Mouse (Mus musculus) hindbrain, embryonic 13.5 days (tissue): ENCODE data around the gene Strada. TPM values are rescaled to one million over a fixed set of nuclear protein-coding genes. Genes with fewer than 3 reads are reported as not detected.
"Not testable (repeated sequence)": the region's sequence is repeated elsewhere in the genome, so short reads cannot be mapped to it uniquely, and the experiment has no call there.

ENCODE experiments used
- ATAC-seq: fragments of 200-750 bp; cut with Nextera tagmentation; 2 replicates; pipeline ENCODE4 v1.8.0; 2017; ENCODE audit warnings: moderate TSS enrichment; ENCODE audit not compliant: low FRiP score
- H3K27ac ChIP-seq: fragments of 300-500 bp; sonication (generic); 2 replicates; pipeline ENCODE4 v1.5.1; 2015; ENCODE audit warnings: inconsistent platforms, mild to moderate bottlenecking, moderate library complexity
- H3K27me3 ChIP-seq: fragments of 300-500 bp; sonication (generic); 2 replicates; pipeline ENCODE4 v1.6.1; 2015; ENCODE audit warnings: mild to moderate bottlenecking, inconsistent platforms
- H3K36me3 ChIP-seq: fragments of 300-500 bp; sonication (generic); 2 replicates; pipeline ENCODE4 v1.6.1; 2015; ENCODE audit warnings: mild to moderate bottlenecking, inconsistent platforms
- H3K4me1 ChIP-seq: fragments of 300-500 bp; sonication (generic); replicated peaks from 2 replicates; pipeline ENCODE4 v1.6.1; 2015; ENCODE audit warnings: inconsistent platforms
- H3K4me2 ChIP-seq: fragments of 300-500 bp; sonication (generic); 2 replicates; pipeline ENCODE4 v1.6.1; 2015; ENCODE audit warnings: inconsistent platforms, mild to moderate bottlenecking, moderate library complexity
- H3K4me3 ChIP-seq: fragments of 300-500 bp; sonication (generic); 2 replicates; pipeline ENCODE4 v1.5.1; 2015; ENCODE audit warnings: mild to moderate bottlenecking, inconsistent platforms
- H3K9ac ChIP-seq: fragments of 300-500 bp; sonication (generic); 2 replicates; pipeline ENCODE4 v1.6.1; 2015; ENCODE audit warnings: mild to moderate bottlenecking, inconsistent platforms
- H3K9me3 ChIP-seq: fragments of 300-500 bp; sonication (generic); 2 replicates; pipeline ENCODE4 v1.6.1; 2016; ENCODE audit warnings: inconsistent platforms
- WGBS: fragments of 180-500 bp; shearing (Covaris S2); methylation state at CpG from one replicate; pipeline ENCODE4 v1.1.7; 2015; 5-methylcytosine and 5-hydroxymethylcytosine counted together
- polyA plus RNA-seq: library from polyadenylated mRNA; unstranded; fragments of >200 nt; fragmentation: Nextera tagmentation; extraction: Ambion mirVana; gene quantifications from 2 replicates; pipeline ENCODE4 v1.2.1, GENCODE M21; 2015

The Strada gene
- 31.2 and 34.2 TPM in 2 replicates for polyA plus RNA-seq

DNA sequence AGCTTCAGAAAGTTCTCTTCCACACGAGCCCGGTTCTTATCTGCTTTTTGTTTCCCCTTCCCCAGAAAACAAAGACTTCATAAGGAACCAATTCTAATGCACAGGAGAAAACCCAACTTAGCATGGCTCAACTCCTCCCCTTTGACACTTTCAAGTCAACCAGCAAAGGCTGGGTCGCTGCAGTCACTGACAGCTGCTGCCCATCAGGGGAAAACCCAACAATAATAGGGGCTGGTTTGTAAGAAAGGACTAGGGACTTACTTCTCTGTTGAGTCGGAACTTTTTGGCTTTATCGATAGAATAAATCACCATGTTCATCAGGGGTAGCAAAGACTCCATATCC lies at the start of gene Strada:
Strada (minus strand) TSS at position 46 of the 343 bp plus-strand sequence.
- Histone ChIP-seq H3K9ac (no peak within 1 kb of the TSS), H3K4me2 (no peak within 1 kb of the TSS), H3K27me3 (no peaks in the 10 kb centered on the region), H3K4me1 (no peaks in the 10 kb centered on the region), H3K9me3 (no peaks in the 10 kb centered on the region), H3K4me3 (no peak within 1 kb of the TSS), H3K36me3 (peaks cover 88% of the 10 kb centered on the region), H3K27ac (no peak within 1 kb of the TSS)
- WGBS, result 82% methylated on average over 5 of the region's 5 CpGs
- ATAC-seq, result no peak

DNA sequence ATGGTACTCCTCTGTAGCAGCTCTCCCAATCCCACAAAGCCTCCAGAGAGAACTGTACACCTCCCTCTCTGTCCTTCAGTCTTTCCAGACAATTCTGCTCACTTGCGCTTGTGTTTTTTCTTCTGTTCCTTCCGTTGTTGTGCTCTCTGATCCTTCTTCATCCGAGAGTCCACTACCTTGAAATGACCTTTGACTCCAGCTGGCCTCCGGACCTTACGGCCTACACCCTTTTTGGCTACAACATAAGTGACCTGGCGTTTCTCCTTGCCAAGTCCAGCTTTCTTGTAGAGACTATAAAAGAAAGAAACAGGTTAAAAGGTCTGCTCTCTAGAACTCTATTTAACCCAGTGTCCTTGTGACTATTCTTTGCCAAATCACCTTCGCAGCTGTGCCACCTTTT lies 47.4 kb upstream of the Strada start:
- WGBS, result 90% methylated on average over 7 of the region's 7 CpGs
- Histone ChIP-seq H3K4me2 (no peak overlapping the region), H3K27me3 (no peaks in the 10 kb centered on the region), H3K9me3 (no peaks in the 10 kb centered on the region), H3K4me1 (no peaks in the 10 kb centered on the region), H3K36me3 (peaks cover 97% of the 10 kb centered on the region), H3K4me3 (no peak overlapping the region), H3K9ac (no peak overlapping the region), H3K27ac (no peak overlapping the region)
- no peak for ATAC-seq

DNA sequence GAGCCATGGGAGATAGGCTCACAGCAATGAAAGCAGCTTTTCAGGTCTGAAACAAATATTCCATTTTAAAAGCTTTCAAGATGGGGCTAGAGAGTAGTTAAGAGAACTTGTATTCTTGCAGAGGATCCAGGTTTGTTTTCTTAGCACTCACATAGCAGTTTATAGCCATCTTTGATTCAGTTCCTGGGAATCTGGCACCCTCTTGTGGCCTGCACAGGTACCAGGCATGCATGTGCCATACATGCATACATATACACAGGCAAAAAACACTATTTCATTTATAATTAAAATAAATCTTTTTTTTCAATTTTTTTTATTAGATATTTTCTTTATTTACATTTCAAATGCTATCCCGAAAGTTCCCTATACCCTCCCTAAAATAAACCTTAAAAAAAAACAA lies 44.9 kb upstream of the Strada start:
- H3K4me1 ChIP-seq, result no peaks in the 10 kb centered on the region
- H3K4me3 ChIP-seq, result no peak overlapping the region
- ATAC-seq, result no peak
- peaks cover 99% of the 10 kb centered on the region for H3K36me3 ChIP-seq
- no peaks in the 10 kb centered on the region for H3K9me3 ChIP-seq
- H3K9ac ChIP-seq, result no peak overlapping the region
- 96% methylated on average over 1 of the region's 1 CpGs for WGBS
- H3K27me3 ChIP-seq, result no peaks in the 10 kb centered on the region
- no peak overlapping the region for H3K4me2 ChIP-seq
- H3K27ac ChIP-seq, result no peak overlapping the region

DNA sequence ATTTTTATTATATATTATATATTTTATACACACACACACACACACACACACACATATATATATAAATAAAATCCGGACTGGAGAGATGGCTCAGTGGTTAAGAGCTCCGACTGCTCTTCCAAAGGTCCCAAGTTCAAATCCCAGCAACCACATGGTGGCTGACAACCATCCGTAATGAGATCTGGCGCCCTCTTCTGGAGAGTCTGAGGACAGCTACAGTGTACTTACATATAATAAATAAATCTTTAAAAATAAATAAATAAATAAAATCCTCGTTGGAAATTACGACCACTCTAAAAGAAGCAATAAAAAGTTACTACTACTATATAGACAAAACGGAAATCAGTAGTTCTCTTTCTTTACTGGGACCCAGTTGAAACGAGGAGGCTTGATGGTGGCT lies 32.0 kb upstream of the Strada start:
- not testable (repeated sequence) for H3K4me2 ChIP-seq

DNA sequence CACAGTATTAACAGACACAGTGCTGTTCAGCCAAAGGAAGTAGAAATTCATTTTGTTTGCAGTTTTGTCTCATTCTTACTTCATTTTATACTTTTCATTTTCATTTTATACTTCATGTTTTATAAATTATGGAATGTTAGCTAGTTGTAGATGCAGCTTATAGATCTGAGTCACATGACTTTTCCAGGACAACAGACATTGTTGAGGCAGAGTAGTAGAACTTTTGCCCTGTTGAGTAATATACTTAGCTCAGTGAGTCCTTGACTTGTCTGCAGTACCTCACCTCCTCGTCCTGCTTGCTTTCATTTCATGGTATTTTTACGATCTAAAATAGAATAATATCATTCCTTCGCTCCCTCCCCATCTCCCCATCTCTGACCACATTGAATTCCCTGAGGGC lies 18.6 kb upstream of the Strada start:
- Histone ChIP-seq H3K4me3 (no peak overlapping the region), H3K36me3 (peaks cover 19% of the 10 kb centered on the region), H3K4me2 (no peak overlapping the region), H3K9ac (no peak overlapping the region), H3K9me3 (no peaks in the 10 kb centered on the region), H3K27ac (no peak overlapping the region), H3K27me3 (no peaks in the 10 kb centered on the region), H3K4me1 (peaks cover 37% of the 10 kb centered on the region)
- WGBS, result 94% methylated on average over 3 of the region's 3 CpGs
- ATAC-seq, result no peak

More for the DNA sequence above, 32.0 kb upstream of the Strada start:
- not testable (repeated sequence) for H3K9me3 ChIP-seq, H3K27ac ChIP-seq, H3K27me3 ChIP-seq, H3K9ac ChIP-seq, H3K4me3 ChIP-seq, H3K4me1 ChIP-seq, ATAC-seq
- peaks cover 71% of the 10 kb centered on the region for H3K36me3 ChIP-seq
- 81% methylated on average over 8 of the region's 8 CpGs for WGBS

DNA sequence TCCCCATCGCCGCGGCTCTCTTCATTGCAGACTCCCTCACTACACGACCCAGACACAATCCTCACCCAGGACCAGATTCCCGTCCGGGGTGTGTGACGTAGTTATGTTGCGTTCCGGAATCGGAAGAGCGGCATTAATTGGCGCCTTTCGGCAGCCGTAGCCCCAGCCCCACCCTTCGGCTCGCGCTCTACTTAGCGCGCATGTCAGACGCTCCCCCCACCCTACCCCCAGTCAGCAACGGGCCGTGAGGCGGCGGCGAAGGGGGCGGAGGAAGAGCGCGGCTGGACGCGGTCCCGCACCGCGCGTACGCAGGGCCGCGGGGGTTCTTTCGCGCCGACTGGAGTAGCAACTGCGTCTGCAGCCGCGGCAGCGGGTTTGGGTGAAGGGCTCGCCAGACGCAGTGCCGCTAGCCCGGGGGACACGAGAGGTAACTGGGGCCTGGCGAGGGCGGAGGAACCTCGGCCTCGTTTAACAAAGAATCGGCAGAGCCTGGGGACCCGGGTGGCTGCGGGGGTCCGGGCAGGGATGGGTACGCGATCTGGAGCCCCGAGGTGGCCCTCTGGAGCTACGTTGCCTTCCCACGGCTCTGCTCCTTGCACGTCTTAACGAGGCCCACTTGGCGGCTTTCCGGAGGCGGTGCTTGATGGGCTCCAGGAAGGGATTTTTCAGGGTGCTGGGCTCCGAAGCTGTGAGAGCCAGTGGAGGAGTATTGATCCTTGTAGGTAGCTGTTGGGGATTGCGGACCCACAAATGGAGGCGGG lies 14.9 kb upstream of the Strada start, which contains the start of gene Ddx42:
Ddx42 (plus strand) TSS at position 197 of the 761 bp plus-strand sequence.
- peak within 1 kb of the TSS; percentile 94 for H3K27ac ChIP-seq
- peak; percentile 97 for ATAC-seq
- H3K9ac ChIP-seq, result peak within 1 kb of the TSS; percentile 97
- under 1% methylated on average over 69 of the region's 70 CpGs for WGBS
- H3K4me1 ChIP-seq, result peaks cover 47% of the 10 kb centered on the region
- H3K9me3 ChIP-seq, result no peaks in the 10 kb centered on the region
- peaks cover 13% of the 10 kb centered on the region for H3K36me3 ChIP-seq
- peak within 1 kb of the TSS; percentile 96 for H3K4me3 ChIP-seq
- no peaks in the 10 kb centered on the region for H3K27me3 ChIP-seq
- peak within 1 kb of the TSS; percentile 72 for H3K4me2 ChIP-seq

DNA sequence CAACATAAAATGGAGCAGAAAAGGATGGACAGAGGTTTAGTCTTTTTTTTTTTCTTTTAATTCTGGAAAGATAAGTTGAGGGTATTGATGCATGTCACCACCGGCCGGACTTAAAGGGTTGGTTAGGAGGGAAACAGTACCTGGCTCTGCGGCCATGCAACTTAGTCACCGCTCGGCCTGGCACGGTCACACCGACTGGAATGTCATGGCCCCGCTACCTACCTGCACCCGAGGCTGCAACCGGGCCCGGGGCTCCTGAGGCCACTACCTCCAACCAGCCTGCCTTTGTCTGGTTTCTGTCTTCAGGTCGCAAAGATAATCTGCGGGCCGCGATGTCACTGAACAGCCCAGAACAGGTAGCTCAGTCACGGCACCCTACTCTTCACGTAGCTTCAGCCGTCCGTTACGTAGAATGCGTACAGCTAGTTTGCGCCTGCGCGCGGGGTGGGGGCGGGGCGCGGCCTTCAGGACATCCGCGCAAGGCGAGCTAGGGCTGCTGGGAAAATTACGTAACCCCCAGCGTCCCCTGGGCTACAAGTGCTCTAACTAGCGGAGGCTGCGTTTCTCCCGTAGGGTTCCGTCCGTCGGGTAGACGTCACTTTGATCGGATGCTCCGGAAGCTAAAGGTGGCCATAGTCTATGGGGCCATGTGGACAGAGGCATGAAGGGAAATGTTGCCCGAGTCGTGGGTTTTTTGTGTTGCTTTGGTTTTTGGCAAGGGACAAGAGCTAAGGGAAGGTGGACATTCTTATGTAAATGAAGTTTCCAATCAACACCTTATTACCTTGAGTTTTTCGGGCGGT lies 14.2 kb upstream of the Strada start, which contains the start of gene Ccdc47:
Ccdc47 (minus strand) TSS at position 418 of the 803 bp plus-strand sequence.
- Histone ChIP-seq H3K27ac (peak within 1 kb of the TSS; percentile 94), H3K4me2 (peak within 1 kb of the TSS; percentile 72), H3K36me3 (peaks cover 20% of the 10 kb centered on the region), H3K4me3 (peak within 1 kb of the TSS; percentile 96), H3K4me1 (peaks cover 46% of the 10 kb centered on the region), H3K9me3 (no peaks in the 10 kb centered on the region), H3K27me3 (no peaks in the 10 kb centered on the region), H3K9ac (peak within 1 kb of the TSS; percentile 97)
- under 1% methylated on average over 46 of the region's 46 CpGs for WGBS
- ATAC-seq, result peak; percentile 99

DNA sequence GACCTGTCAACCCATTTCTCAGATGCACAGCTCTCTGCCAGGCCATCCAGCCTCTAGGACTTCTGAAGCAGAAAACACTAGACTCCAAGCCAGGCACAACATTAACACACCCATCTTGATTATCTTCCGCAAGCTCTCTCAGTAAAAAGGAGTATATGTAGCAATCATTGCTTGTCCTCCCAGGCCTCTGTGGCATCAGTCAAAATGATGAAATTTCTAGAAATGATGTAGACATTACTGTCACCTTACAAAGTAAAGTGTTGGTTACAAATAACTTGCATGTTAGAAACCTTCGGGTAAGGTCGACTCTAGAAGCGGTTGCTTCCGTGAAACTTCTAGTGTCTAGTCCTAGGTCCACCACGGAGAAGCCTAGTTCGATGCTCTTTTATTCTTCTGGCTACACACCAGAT lies 13.5 kb upstream of the Strada start:
- H3K9ac ChIP-seq, result peak overlapping the region; percentile 97
- H3K27me3 ChIP-seq, result no peaks in the 10 kb centered on the region
- 31% methylated on average over 7 of the region's 7 CpGs for WGBS
- no peaks in the 10 kb centered on the region for H3K9me3 ChIP-seq
- ATAC-seq, result no peak
- H3K4me3 ChIP-seq, result peak overlapping the region; percentile 96
- H3K27ac ChIP-seq, result peak overlapping the region; percentile 94; the same call in 1 of the 2 replicates
- peaks cover 26% of the 10 kb centered on the region for H3K36me3 ChIP-seq
- H3K4me1 ChIP-seq, result peaks cover 41% of the 10 kb centered on the region
- peak overlapping the region; percentile 68 for H3K4me2 ChIP-seq

DNA sequence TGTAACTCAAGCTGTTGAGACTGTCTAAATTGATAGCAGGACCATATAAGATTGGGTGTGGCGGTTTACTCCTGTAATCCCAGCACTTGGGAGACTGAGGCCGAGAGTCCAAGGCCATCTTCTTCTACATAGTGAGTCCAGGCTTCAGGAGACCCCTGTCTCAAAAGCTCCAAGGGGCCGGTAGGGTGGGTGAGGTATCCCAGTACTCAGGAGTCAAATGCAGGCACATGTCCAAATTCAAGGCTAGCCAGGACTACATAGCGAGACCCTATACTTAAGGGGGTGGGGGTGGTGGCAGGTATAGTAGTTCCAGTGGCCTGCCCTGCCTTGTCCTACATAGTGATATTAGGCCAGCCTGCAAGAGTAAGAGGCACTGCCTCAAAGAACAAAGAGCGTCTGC lies 12.9 kb upstream of the Strada start:
- 92% methylated on average over 5 of the region's 5 CpGs for WGBS
- Histone ChIP-seq H3K4me1 (peaks cover 35% of the 10 kb centered on the region), H3K9ac (peak overlapping the region; percentile 97; the same call in 1 of the 2 replicates), H3K4me2 (peak overlapping the region; percentile 68), H3K9me3 (no peaks in the 10 kb centered on the region), H3K4me3 (peak overlapping the region; percentile 96), H3K36me3 (peaks cover 32% of the 10 kb centered on the region), H3K27me3 (no peaks in the 10 kb centered on the region), H3K27ac (no peak overlapping the region)
- ATAC-seq, result no peak

DNA sequence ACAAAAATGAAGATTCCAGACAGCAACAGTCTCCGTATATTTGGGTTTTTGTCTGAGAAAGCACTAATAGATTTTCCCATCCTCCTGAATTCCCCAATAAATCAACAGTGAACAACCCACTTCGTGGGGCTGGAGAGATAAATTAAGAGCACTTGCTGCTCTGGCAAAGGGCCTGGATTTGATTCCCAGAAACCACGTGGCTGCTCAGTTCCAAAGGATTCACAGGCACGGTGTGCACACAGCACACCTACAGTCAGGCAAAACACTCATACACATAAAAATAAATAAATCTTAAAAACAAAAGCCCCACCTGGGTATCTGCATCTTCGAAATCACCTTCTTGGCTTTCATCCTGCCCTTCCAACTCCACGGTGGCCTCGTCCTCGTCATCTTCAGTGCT lies 10.8 kb upstream of the Strada start:
- no peak overlapping the region for H3K4me3 ChIP-seq
- H3K9me3 ChIP-seq, result no peaks in the 10 kb centered on the region
- ATAC-seq, result no peak
- H3K4me2 ChIP-seq, result no peak overlapping the region
- no peaks in the 10 kb centered on the region for H3K27me3 ChIP-seq
- 94% methylated on average over 8 of the region's 8 CpGs for WGBS
- 0 out of 2 replicates have a peak overlapping the region, but pooled peaks have one; percentile 2 for H3K9ac ChIP-seq
- H3K27ac ChIP-seq, result no peak overlapping the region
- peaks cover 18% of the 10 kb centered on the region for H3K4me1 ChIP-seq
- H3K36me3 ChIP-seq, result peaks cover 52% of the 10 kb centered on the region

DNA sequence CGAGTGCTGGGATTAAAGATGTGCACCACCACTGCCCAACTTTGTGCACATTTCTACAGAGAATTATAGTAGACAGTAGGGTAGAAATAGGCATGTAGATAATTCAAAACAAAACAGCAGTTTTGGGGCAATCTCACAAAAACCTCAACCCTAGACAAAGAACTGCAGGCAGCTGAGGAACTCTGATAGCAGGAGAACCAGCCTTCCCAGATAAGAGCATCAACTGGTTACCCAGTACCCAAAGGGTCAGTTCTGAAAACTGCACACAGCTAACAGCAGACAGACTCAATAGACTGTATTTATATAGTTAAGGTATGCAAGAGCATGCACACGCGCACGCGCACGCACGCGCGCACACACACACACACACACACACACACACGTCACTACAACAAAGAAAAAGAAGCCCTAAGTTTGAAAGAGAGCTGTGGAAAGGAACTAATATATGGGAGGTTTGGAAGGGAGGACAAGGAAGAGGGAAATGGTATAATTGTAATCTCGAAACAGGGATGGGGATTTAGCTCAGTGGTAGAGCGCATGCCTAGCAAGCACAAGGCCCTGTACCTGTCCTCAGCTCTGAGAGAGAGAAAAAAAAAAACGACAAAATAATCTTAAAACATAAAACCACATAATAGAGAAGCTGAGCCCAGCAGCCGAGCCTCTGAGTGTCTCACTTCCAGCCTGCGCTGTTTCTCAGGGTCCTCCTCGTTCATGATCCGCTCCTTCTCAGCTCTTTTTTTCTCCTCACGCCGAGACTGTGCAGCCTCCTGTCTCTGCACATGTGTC lies 438 bp downstream of the Strada start:
- Histone ChIP-seq H3K4me3 (no peak overlapping the region), H3K4me2 (no peak overlapping the region), H3K4me1 (no peaks in the 10 kb centered on the region), H3K9ac (no peak overlapping the region), H3K36me3 (peaks cover 86% of the 10 kb centered on the region), H3K27ac (no peak overlapping the region), H3K27me3 (no peaks in the 10 kb centered on the region), H3K9me3 (no peaks in the 10 kb centered on the region)
- WGBS, result 94% methylated on average over 19 of the region's 19 CpGs
- ATAC-seq, result no peak

DNA sequence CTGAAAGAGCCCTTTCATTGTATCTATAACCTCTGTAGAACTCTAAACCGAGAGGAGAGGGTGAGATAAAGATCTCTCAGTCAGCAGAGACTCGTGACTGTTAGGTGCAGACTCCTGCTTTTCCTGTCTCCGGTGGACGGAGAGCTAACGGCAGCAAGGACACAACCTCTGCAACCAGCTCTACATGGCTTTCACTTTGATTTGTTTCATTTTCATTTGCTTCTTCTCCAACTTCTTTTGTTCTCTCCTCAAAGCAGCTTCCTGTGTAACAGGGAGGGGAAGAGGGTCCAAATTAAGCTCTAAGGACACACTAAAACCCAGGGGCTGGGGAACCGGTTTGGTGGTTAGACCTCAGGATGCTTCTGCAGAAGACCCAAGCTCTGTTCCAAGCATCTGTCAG lies 1.2 kb downstream of the Strada start:
- Histone ChIP-seq H3K4me1 (no peaks in the 10 kb centered on the region), H3K4me3 (no peak overlapping the region), H3K9ac (no peak overlapping the region), H3K27ac (no peak overlapping the region), H3K27me3 (no peaks in the 10 kb centered on the region), H3K9me3 (no peaks in the 10 kb centered on the region), H3K36me3 (peaks cover 83% of the 10 kb centered on the region), H3K4me2 (no peak overlapping the region)
- no peak for ATAC-seq
- WGBS, result 90% methylated on average over 6 of the region's 6 CpGs
